Mouse (Mus musculus): ENCODE measurements at regions not wholly inside any gene's neighbourhood (a gene's known extent, or its start where the extent isn't known, plus 50 kb on each side); places are given as distances from the start of the nearest gene placed in this dataset.

DNA sequence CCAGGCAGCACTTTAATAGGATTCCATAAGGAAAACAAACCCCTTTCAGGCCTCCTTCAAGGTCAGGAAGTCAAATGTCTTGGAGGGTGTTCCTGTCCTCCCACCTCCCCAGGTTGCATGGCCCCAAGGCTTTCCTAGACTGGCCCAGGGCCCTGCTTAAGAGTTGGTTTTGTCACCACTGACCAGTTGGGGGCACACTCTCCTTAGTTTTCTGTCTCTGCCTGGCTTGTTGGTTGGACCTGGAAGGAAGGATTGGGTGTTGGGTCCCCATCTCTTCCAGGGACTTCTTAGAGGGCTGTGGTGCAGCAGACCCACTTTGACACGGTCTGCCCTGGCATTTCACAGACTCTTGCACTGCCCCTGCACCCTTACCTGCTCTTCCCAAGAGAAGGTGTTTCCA lies 273.1 kb downstream of the Cyp26b1 start:
- Histone ChIP-seq H3K4me3 (replicated peaks; ENCODE audit: low read depth, low read length) (no peak overlapping the region), H3K9me3 (replicated peaks; ENCODE audit: low read length) (no peaks in the 10 kb centered on the region), H3K4me2 (ENCODE audit: low read length) (no peak overlapping the region), H3K27me3 (ENCODE audit: insufficient read depth, low read length) (no peaks in the 10 kb centered on the region), H3K9ac (ENCODE audit: low read depth, low read length) (no peak overlapping the region), H3K27ac (no peak overlapping the region), H3K4me1 (replicated peaks; ENCODE audit: insufficient read depth, low read length) (no peaks in the 10 kb centered on the region), H3K36me3 (ENCODE audit: insufficient read depth, low read length) (no peaks in the 10 kb centered on the region)
- peak; percentile 44 for TF ChIP-seq CTCF (IDR thresholded peaks at IDR 0.05; ENCODE audit: low read depth)
- ATAC-seq (replicated peaks; ENCODE audit: low FRiP score, low read depth), result no peak
- 82% methylated on average over 1 of the region's 1 CpGs for WGBS
- no peak for DNase-seq (ENCODE audit: low spot score)

DNA sequence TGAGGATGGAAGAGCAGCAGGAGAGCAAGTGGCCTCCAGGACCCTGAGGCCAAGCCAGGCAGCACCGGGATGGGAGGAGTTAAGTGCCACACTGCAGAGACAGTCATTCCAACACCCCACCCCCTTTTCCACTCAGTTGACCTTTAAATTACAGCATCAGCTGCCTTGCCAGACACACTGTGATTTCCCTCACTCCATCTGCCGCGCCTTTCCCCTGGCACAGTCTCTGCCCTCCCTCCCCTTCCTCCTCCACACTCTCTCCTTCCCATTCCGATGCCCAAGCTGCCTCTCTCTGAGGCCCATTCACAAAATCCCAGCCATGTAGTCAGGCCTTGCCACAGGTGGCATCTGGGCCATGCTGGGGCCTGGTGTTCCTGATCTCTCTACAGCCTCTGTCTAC lies 274.9 kb downstream of the Cyp26b1 start:
- Histone ChIP-seq H3K36me3 (ENCODE audit: insufficient read depth, low read length) (no peaks in the 10 kb centered on the region), H3K27ac (no peak overlapping the region), H3K9ac (ENCODE audit: low read depth, low read length) (no peak overlapping the region), H3K4me3 (replicated peaks; ENCODE audit: low read depth, low read length) (no peak overlapping the region), H3K9me3 (replicated peaks; ENCODE audit: low read length) (no peaks in the 10 kb centered on the region), H3K27me3 (ENCODE audit: insufficient read depth, low read length) (peaks cover 2% of the 10 kb centered on the region; the same call in 1 of the 2 replicates), H3K4me2 (ENCODE audit: low read length) (no peak overlapping the region), H3K4me1 (replicated peaks; ENCODE audit: insufficient read depth, low read length) (no peaks in the 10 kb centered on the region)
- ATAC-seq (replicated peaks; ENCODE audit: low FRiP score, low read depth) (no peak), DNase-seq (ENCODE audit: low spot score) (no peak)
- WGBS, result 9% methylated on average over 4 of the region's 4 CpGs
- no peak for TF ChIP-seq CTCF (IDR thresholded peaks at IDR 0.05; ENCODE audit: low read depth)

DNA sequence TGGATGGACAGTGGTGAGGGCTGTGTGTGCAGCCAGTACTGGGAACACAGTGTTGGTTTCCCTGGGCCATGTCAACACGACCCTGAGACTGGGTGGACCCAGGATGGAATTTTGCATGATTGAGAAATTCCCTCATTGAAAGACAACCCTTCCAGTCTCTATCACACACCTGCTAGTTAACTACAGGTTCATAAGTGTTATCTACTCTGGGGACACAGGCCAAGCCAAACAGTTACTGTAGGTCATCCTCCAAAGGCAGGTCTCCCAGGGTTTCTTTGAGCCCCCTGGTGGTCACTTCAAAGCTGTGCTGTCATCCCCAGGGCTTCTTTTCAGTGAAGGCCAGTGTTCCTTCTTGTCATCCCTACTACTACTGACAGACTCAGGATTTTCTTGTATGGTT lies 276.7 kb downstream of the Cyp26b1 start:
- Histone ChIP-seq H3K27ac (no peak overlapping the region), H3K9me3 (replicated peaks; ENCODE audit: low read length) (no peaks in the 10 kb centered on the region), H3K9ac (ENCODE audit: low read depth, low read length) (no peak overlapping the region), H3K27me3 (ENCODE audit: insufficient read depth, low read length) (peaks cover 2% of the 10 kb centered on the region; the same call in 1 of the 2 replicates), H3K4me3 (replicated peaks; ENCODE audit: low read depth, low read length) (no peak overlapping the region), H3K4me2 (ENCODE audit: low read length) (no peak overlapping the region), H3K36me3 (ENCODE audit: insufficient read depth, low read length) (no peaks in the 10 kb centered on the region), H3K4me1 (replicated peaks; ENCODE audit: insufficient read depth, low read length) (no peaks in the 10 kb centered on the region)
- WGBS, result 78% methylated on average over 1 of the region's 1 CpGs
- ATAC-seq (replicated peaks; ENCODE audit: low FRiP score, low read depth) (no peak), DNase-seq (ENCODE audit: low spot score) (no peak)
- peak; percentile 63 for TF ChIP-seq CTCF (IDR thresholded peaks at IDR 0.05; ENCODE audit: low read depth)

DNA sequence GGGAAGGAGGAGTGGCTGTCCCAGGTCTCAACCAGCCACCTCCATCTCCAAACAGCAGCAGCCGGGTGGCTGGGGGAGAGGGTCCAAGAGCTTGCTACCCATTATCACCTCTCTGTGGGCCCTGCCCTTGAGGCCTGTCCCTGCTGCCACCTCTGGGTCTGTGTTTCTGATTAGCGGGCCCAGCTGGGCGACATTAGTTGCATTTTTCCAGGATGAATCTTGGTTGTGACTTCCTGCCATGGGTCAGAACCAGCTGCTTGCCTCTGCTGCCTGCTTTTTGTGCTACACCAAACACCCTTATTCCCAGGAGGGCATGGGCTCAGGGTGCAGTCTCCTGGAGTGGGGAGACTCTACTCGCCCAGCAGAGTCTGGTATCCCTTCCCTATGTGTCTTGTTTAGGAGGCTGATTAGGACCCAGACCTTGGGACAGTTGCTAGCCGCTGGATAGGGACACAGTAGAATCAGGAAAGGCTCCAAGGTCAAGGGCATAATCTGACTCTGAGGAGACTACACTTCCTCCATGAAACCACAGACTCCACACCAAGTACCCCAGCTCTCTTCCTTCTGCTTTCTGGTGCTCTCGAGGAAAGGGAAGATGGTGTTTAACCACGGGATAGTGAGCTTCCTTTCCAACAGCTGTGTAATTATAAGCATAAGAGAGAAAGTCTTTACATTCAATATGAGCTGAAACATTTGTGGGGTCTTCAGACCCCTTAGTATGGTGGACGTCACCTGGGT lies 278.4 kb downstream of the Cyp26b1 start:
- no peak for ATAC-seq (replicated peaks; ENCODE audit: low FRiP score, low read depth)

DNA sequence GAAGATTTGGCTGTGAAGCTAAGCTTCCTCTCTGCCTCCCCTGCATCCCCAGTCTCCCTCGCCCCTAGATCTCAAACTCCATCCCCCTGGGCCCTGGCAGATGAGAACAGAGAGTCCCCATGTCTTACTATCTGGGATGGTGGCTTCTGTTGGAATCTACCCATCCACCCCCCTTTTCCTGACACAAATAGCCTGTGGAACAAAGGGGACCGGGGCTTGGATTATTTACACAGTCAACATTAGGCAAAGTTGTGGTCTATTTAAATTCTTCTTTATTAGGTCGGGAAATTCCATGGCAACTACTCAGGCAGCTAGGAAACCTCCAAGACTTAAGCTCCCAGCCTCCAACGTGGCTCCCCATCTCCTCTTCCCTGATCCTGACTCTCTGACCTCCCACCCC lies 279.9 kb downstream of the Cyp26b1 start:
- H3K27ac ChIP-seq, result no peak overlapping the region
- H3K36me3 ChIP-seq (ENCODE audit: insufficient read depth, low read length), result no peaks in the 10 kb centered on the region
- peaks cover 2% of the 10 kb centered on the region; the same call in 1 of the 2 replicates for H3K27me3 ChIP-seq (ENCODE audit: insufficient read depth, low read length)
- H3K9ac ChIP-seq (ENCODE audit: low read depth, low read length), result no peak overlapping the region
- ATAC-seq (replicated peaks; ENCODE audit: low FRiP score, low read depth) (no peak), DNase-seq (ENCODE audit: low spot score) (no peak)
- H3K9me3 ChIP-seq (replicated peaks; ENCODE audit: low read length), result no peaks in the 10 kb centered on the region
- no peak for TF ChIP-seq CTCF (IDR thresholded peaks at IDR 0.05; ENCODE audit: low read depth)
- H3K4me2 ChIP-seq (ENCODE audit: low read length), result no peak overlapping the region
- 30% methylated on average over 4 of the region's 4 CpGs for WGBS
- no peaks in the 10 kb centered on the region; the same call in 1 of the 2 replicates for H3K4me1 ChIP-seq (replicated peaks; ENCODE audit: insufficient read depth, low read length)
- H3K4me3 ChIP-seq (replicated peaks; ENCODE audit: low read depth, low read length), result no peak overlapping the region

More for the DNA sequence above, 278.4 kb downstream of the Cyp26b1 start:
- no peak overlapping the region for H3K4me2 ChIP-seq (ENCODE audit: low read length)
- no peak for TF ChIP-seq CTCF (IDR thresholded peaks at IDR 0.05; ENCODE audit: low read depth)
- 73% methylated on average over 8 of the region's 8 CpGs for WGBS
- H3K4me3 ChIP-seq (replicated peaks; ENCODE audit: low read depth, low read length), result no peak overlapping the region
- no peaks in the 10 kb centered on the region for H3K36me3 ChIP-seq (ENCODE audit: insufficient read depth, low read length)
- H3K9me3 ChIP-seq (replicated peaks; ENCODE audit: low read length), result no peaks in the 10 kb centered on the region
- no peak for DNase-seq (ENCODE audit: low spot score)
- H3K9ac ChIP-seq (ENCODE audit: low read depth, low read length), result no peak overlapping the region
- H3K27me3 ChIP-seq (ENCODE audit: insufficient read depth, low read length), result peaks cover 2% of the 10 kb centered on the region; the same call in 1 of the 2 replicates
- H3K4me1 ChIP-seq (replicated peaks; ENCODE audit: insufficient read depth, low read length), result no peaks in the 10 kb centered on the region; the same call in 1 of the 2 replicates
- H3K27ac ChIP-seq, result no peak overlapping the region

DNA sequence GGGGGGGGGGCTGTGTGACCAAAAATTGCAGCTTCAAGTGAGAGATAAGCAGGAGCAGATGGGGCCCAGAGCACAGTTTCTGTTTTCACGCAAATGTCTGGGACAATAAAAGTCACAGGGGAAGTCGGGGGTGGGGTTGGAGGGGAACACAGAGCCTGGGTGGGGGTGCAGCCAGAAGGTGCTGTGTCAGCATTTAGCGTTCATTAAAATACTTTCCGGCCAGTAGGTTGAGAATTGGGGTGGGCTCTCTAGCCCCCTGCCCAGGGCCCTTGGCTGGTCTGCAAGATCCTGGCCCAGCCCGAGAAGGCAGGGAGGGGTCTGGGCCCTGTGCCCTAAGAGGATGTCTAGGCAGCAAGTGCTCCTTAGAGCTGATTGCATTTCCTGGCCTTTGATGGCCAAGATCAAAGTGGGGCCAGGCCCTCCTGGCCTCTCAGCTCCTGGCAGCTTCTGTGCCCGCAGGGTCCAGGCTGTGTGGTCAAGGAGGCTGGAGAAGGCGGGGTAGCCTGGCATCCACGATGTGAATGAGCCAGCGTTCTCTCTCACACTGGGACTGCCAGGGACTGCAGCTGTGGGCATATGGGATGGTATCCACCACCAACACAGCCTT lies 283.0 kb downstream of the Cyp26b1 start:
- no peaks in the 10 kb centered on the region for H3K9me3 ChIP-seq (replicated peaks; ENCODE audit: low read length)
- 32% methylated on average over 9 of the region's 9 CpGs for whole genome bisulfite sequencing

More for the DNA sequence above, 283.0 kb downstream of the Cyp26b1 start:
- Histone ChIP-seq H3K27me3 (ENCODE audit: insufficient read depth, low read length) (peaks cover 2% of the 10 kb centered on the region; the same call in 1 of the 2 replicates), H3K4me1 (replicated peaks; ENCODE audit: insufficient read depth, low read length) (no peaks in the 10 kb centered on the region; the same call in 1 of the 2 replicates), H3K4me2 (ENCODE audit: low read length) (no peak overlapping the region), H3K9ac (ENCODE audit: low read depth, low read length) (no peak overlapping the region), H3K36me3 (ENCODE audit: insufficient read depth, low read length) (no peaks in the 10 kb centered on the region), H3K27ac (no peak overlapping the region), H3K4me3 (replicated peaks; ENCODE audit: low read depth, low read length) (no peak overlapping the region)
- ATAC-seq (replicated peaks; ENCODE audit: low FRiP score, low read depth) (no peak), DNase-seq (ENCODE audit: low spot score) (no peak)
- no peak for TF ChIP-seq CTCF (IDR thresholded peaks at IDR 0.05; ENCODE audit: low read depth)

Measured in kidney, postnatal 0 days (tissue).